Mouse (Mus musculus) G1E (cell line): Measurements from ENCODE around the gene Slc25a45.

Source experiments
- CTCF ChIP-seq: IDR thresholded peaks from 2 replicates; pipeline ENCODE4 v1.5.1; 2012; ENCODE audit warnings: low read depth, low read length, inconsistent platforms, mixed read lengths
- GATA1 ChIP-seq: IDR thresholded peaks from 2 replicates; pipeline ENCODE4 v1.6.1; 2012; ENCODE audit warnings: borderline replicate concordance, low read length, inconsistent platforms, mixed read lengths
- POLR2AphosphoS5 ChIP-seq: IDR thresholded peaks from 2 replicates; pipeline ENCODE4 v1.6.1; 2012; ENCODE audit warnings: low read depth, low read length, inconsistent platforms; ENCODE audit not compliant: insufficient replicate concordance
- TAL1 ChIP-seq: conservative IDR thresholded peaks from 2 replicates; pipeline ENCODE4 v1.6.1; 2012; ENCODE audit warnings: low read depth, low read length, inconsistent platforms, mixed read lengths

DNA sequence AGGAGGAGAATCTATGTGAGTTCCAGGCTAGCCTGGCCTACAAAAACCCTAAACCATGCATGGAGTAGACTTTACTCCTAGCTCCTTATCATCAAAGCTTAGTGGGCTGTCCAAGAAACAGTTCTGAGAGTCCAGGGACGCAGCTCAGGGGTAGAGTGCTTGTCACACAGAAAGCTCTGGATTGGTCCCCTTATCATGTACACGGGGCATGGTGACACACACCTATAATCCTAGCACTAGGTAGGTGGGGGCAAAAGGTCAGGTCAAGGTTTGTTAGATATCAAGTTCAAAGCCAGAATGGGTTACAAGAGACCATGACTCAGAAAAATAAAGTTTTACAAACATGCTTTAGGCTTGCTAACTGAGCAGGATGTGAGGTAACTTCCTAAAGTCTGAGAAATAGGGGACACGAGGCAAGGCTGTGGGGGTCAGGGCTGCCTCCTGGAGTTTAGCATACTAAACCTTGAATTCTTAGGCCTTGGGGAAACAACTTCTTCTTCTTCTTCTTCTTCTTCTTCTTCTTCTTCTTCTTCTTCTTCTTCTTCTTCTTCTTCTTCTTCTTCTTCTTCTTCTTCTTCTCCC lies 9.7 kb downstream of the Slc25a45 start:
- TF ChIP-seq CTCF (no peak), GATA1 (no peak), TAL1 (no peak), POLR2AphosphoS5 (no peak)
